Mouse (Mus musculus) bone marrow, adult 2 months (tissue): ENCODE results near the gene Nek6.

ENCODE experiments used
- CTCF ChIP-seq: fragments of 200-500 bp; IDR thresholded peaks from 2 replicates; pipeline ENCODE4 v1.5.1; 2011; ENCODE audit warnings: low read length, control low read depth; ENCODE audit not compliant: control insufficient read depth, insufficient read depth
- POLR2A ChIP-seq: fragments of 200-500 bp; IDR thresholded peaks from 2 replicates; pipeline ENCODE4 v1.6.1; 2011; ENCODE audit warnings: low read depth, mild to moderate bottlenecking, control low read depth, low read length, borderline replicate concordance; ENCODE audit not compliant: control insufficient read depth

DNA sequence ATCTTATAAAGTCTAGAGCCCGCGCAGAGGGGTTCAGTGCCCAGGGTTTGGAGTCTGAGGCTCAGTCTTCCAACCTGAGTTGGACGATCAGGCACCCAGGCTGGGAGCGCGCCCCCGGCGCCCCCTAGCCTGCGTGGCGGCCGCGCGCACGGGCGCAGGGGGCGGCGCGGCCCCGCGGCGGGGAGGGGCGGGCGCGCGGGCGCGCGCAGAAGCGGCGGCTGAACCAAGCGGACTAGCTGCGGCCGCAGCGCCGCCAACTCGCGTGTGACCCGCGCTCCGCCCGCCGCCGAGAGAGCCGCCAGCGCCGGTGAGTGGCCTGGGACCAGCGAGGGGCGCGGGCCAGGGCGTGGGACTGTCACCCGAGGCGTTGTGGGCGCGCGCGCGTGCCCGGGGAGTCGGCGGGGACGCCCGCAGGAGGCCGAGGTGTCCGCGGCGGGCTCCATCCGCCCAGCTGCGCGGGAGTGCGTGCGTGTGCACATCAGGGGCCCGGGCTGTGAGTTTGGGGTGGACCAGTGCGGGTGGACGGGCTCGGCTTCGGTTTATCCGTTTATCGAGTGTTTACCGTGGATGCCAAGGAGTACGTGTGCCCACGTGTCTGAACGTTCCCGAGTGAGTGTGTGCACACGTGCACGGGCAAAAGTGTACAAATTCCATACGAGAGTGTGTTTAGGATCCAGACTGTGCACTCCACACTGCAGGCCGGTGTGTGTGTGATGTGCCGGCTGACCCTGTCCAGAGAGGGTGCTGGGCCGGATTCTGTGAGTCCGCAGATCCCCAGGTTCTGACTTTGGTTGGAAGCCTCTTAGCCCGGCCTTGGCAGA lies at the start of gene Nek6:
- TF ChIP-seq CTCF = no peak
- TF ChIP-seq POLR2A = no peak
